Mouse (Mus musculus) splenic B cell, adult 2 months (primary cell): ENCODE measurements at regions not wholly inside any gene's neighbourhood (a gene's known extent, or its start where the extent isn't known, plus 50 kb on each side); places are given as distances from the start of the nearest gene placed in this dataset.

Experiments used
- DNase-seq: peaks from one replicate; pipeline ENCODE4 v3.0.0-alpha.2; 2011; ENCODE audit warnings: low read depth, low spot score
- H3K27me3 ChIP-seq: 2 replicates; pipeline ENCODE4 v1.6.1; 2012; ENCODE audit warnings: mild to moderate bottlenecking, low read length, moderate library complexity, mixed read lengths; ENCODE audit not compliant: control insufficient read depth, poor library complexity, insufficient read depth, severe bottlenecking
- H3K36me3 ChIP-seq: 2 replicates; pipeline ENCODE4 v1.6.1; 2012; ENCODE audit warnings: mild to moderate bottlenecking, low read length, moderate library complexity, mixed read lengths; ENCODE audit not compliant: control insufficient read depth, poor library complexity, insufficient read depth, severe bottlenecking

GRCm38 (mm10) chr9:46736232-46736631 lies 262.3 kb upstream of the Gm4791 start:
- no peak for DNase-seq
- no peaks in the 10 kb centered on the region for H3K36me3 ChIP-seq
- no peaks in the 10 kb centered on the region for H3K27me3 ChIP-seq

DNA sequence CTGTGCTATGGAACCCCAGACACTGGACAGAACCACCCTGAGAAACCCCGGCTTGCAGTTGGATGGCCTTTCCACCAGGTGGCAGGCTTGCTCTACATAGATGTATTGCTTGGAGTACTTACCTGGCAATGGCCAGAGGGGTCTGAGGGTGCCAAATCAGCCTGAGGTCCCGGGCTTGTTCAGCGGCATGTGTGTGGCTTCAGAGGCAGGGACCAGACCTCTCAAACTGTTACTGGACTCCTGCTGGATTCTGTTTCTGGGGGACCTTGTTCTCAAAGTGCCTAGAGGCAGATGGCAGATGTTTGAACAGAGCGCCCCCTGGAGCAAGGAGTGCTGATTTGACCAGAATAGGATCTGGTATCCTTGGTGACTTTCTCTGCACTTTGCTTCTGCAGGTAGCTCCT lies 262.9 kb upstream of the Gm4791 start:
- Histone ChIP-seq H3K36me3 (no peaks in the 10 kb centered on the region), H3K27me3 (no peaks in the 10 kb centered on the region)
- peak; percentile 25 for DNase-seq

- no peaks in the 10 kb centered on the region for H3K36me3 ChIP-seq
- no peak for DNase-seq
Observed at GRCm38 (mm10) chr9:46728465-46728864, 270.1 kb upstream of the Gm4791 start.

DNA sequence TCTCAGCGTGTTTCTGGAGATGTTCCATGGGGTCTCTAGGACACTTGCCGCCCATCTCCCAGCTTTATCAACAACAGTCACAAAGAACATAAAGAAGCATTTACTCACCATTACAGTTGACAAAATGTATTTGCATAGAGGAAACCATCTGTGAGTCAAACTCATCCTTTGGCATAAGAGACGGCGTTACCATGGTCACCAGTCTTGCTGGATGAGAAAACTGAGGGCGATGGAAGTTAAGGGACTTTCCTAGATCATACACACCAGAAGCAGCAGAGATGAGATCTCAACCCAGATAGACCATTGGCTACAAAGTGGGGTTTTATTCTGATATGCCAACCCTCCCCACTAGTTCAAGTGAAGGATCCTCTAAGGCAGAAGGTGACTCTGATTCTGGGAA lies 274.3 kb upstream of the Gm4791 start:
- no peak for DNase-seq
- H3K27me3 ChIP-seq, result no peaks in the 10 kb centered on the region
- no peaks in the 10 kb centered on the region for H3K36me3 ChIP-seq

More at GRCm38 (mm10) chr9:46728465-46728864, 270.1 kb upstream of the Gm4791 start:
- no peaks in the 10 kb centered on the region for H3K27me3 ChIP-seq

DNA sequence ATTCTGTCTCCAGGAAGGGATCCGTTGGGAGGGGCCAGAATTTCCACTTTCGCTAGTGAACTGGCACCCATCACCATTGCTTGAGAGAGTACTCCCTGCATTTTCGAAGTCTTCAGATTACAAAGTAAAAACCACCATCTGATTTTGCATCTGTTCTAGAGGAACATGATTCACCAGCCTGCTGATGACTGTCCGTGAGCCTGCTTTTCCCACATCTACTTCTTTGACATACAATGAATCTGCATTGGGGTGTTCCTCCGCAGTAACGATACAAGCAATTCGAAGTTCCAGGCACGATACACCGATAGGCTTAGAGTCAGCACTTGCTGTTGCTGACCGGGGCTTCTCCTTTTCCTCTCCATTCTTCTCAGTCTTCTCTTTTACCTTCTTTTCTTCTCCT lies 285.1 kb upstream of the Gm4791 start:
- H3K36me3 ChIP-seq, result no peaks in the 10 kb centered on the region
- DNase-seq, result no peak
- H3K27me3 ChIP-seq, result no peaks in the 10 kb centered on the region

DNA sequence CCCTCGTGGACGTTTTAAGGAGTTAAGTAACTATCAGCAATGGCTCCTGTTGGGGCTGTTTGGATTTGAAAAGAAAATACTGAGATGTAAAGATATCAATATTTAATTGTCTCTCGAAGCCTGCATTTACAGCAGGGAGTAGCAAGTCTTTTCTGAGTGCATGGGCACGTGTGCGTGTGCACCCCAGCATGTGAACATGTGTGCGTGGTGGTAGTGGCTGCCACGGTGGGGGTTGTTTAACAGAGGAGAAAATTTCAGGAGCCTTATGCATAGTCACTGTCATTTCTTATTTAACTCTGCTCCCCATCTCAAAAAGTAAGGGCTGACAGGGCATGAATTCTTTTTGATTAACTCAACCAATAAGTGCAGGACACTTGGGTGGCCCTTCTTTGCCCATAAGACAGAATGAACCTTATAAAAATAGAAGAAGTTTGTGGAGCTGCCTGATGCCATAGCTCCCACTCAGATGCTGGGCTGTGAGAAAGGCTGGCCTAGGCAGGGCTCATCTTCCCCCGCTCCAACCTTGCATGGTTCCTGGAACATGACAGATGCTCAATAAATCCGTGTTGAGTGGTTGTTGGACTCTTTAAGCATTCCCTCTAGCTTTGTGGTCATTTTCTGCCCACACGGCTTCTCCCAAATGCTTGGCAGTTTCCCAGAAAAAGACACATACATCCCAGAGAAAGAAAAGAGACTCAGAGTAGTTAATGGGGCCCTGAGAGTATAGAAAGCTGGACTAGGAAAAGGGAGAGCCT lies 294.2 kb upstream of the Gm4791 start:
- Histone ChIP-seq H3K36me3 (no peaks in the 10 kb centered on the region), H3K27me3 (no peaks in the 10 kb centered on the region; the same call in 1 of the 2 replicates)
- no peak for DNase-seq

DNA sequence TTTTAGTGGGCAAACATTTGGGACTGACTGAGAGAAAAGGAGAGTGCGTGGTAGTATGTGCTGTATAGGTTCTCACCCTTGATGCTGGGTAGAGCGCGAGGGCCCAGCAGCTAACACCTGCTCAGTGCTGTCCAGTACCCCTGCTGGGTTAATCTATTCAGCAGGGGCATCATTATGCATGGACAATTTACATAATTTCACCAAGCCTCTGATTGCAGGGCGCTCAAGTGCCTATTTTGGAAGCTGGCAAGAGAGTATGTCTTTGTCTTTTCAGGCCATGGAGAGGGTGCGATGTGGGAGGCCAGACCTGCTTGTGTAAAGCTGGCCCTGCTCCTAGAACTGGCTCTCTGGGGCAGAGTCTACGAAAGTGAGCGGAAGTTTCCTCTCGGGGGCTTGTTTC lies 294.9 kb upstream of the Gm4791 start:
- no peaks in the 10 kb centered on the region for H3K36me3 ChIP-seq
- no peaks in the 10 kb centered on the region; the same call in 1 of the 2 replicates for H3K27me3 ChIP-seq
- DNase-seq, result no peak

GRCm38 (mm10) chr9:46702901-46703636 lies 295.5 kb upstream of the Gm4791 start:
- no peaks in the 10 kb centered on the region; the same call in 1 of the 2 replicates for H3K27me3 ChIP-seq
- DNase-seq, result no peak
- no peaks in the 10 kb centered on the region for H3K36me3 ChIP-seq

DNA sequence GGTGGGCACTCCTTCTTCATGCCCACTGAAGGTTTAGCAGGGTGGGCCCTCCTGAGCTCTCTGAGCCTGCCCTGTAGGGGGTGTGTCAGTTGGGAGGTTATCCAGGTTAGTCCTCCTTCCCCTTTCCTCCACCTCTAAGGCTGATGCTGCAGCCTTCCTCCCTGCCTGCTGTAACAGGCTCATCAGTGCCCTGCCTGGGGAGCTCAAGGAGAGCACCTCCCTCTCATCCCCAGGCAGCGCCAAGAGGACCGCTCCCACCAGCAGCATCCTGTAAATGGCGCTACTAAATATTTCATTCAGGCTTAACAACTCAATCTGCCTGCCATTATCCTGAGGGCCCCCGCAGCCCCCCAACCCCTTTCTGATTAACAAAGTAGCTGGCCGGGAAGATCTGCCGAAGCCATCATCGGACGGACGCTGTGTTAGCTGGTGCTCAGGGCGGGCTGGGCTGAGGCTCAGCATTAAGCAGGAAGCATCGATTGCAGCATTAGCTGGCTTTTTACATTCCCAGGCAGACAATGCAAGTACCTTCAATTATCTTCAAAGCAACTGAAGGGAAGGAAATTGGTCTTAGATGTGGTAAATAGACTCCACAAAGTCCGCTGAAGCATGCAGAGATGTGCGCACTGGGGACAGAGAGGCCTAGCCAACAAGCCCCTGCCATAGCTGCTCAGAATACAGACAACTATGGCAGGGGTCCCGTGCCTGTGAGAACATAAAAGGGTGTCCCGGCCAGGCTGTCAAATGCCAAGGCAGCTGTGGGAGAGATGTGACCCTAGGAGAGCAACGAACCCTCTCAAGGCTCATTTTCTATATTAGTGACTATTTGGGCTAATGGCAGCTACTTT lies 296.3 kb upstream of the Gm4791 start:
- no peak for DNase-seq
- no peaks in the 10 kb centered on the region for H3K36me3 ChIP-seq
- no peaks in the 10 kb centered on the region; the same call in 1 of the 2 replicates for H3K27me3 ChIP-seq

GRCm38 (mm10) chr9:46696171-46696570 lies 302.4 kb upstream of the Gm4791 start:
- Histone ChIP-seq H3K36me3 (no peaks in the 10 kb centered on the region), H3K27me3 (no peaks in the 10 kb centered on the region)
- no peak for DNase-seq

DNA sequence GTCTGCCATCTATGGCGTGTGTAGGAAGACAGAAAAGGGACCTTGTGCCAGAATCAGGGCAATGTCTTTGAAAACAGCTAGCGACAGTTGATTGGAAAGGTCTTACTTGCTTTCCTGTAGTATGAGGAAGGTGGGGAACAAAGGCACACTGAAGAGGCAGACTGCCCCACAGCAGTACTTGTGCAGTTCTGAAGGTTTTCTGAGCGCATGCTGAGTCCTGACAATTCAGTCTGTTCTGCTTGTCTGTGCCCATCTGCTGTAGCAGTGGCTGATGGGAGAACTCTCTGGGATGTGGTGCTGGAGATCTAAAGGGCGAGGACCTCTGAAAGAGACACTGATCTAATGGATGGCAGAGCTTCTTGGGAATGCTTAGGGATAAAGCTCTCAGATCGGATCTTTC lies 309.2 kb upstream of the Gm4791 start:
- no peaks in the 10 kb centered on the region for H3K36me3 ChIP-seq
- H3K27me3 ChIP-seq, result no peaks in the 10 kb centered on the region
- no peak for DNase-seq

DNA sequence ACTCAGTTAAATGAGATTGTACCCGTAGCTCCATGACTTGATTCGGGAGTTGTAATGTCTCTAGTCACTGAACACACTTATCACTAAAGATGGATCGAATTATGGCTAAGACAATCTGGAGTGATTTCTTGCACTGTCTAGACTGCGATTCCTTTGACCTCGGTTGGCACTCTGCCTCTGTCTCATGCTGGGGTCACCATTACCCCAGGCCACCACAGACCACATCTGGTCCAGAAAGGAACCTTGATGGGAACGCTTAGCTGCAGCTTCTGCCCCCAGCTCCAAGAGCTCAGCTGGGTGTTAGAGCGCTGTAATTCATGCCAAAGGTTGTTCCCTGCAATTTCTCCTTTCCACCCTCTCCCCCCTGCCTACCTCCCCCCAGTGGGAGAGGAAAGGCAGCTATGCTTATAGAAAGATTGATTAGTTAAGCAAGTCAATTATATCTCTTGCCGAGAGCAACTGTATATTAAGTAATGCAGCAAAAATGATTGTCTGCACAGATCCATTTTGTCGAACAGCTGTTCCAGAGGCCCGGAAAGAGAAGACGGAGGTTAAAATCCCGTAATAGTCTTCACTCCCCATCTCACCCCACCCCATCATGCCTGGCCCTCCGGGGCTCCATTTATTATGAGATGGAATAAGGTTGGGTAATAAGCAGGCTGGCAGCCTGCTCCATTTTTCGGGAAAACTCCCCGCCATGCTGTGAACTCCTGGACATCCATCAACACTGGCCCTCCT lies 314.3 kb upstream of the Gm4791 start:
- no peak for DNase-seq
- H3K27me3 ChIP-seq, result no peaks in the 10 kb centered on the region

DNA sequence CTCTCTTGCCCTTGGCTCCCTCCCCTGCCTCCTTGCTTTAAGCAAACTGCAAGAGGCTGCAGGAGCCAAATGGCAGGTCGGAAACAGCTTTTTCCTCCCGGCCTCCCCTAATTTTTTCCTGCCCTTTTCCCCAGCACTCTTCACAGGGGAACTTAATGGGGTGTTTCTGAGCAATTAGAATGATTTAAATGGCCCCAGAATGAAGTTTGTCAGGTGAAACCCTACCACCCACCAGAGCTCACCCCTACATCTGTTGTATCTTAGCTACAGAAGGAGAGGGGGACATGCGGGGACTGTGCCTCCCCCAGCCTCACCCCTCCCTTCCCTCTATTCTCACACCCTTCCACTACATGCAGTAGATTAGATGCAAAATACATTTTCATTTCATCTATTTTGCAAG lies 326.5 kb upstream of the Gm4791 start:
- no peaks in the 10 kb centered on the region for H3K27me3 ChIP-seq
- no peaks in the 10 kb centered on the region for H3K36me3 ChIP-seq
- DNase-seq, result no peak

More for the DNA sequence above, 314.3 kb upstream of the Gm4791 start:
- no peaks in the 10 kb centered on the region for H3K36me3 ChIP-seq

- H3K36me3 ChIP-seq, result no peaks in the 10 kb centered on the region
- DNase-seq, result no peak
- no peaks in the 10 kb centered on the region for H3K27me3 ChIP-seq
Observed at GRCm38 (mm10) chr9:46654422-46654821, 334.6 kb upstream of the 4931429L15Rik start.
